Mouse (Mus musculus) kidney, adult 8-10 months (tissue): Measurements from ENCODE around the gene Calml3.

Source experiments
- DNase-seq, 2 experiments: peaks; one replicate each; pipeline ENCODE4 v3.0.0; 2022

Calml3 gene

DNA sequence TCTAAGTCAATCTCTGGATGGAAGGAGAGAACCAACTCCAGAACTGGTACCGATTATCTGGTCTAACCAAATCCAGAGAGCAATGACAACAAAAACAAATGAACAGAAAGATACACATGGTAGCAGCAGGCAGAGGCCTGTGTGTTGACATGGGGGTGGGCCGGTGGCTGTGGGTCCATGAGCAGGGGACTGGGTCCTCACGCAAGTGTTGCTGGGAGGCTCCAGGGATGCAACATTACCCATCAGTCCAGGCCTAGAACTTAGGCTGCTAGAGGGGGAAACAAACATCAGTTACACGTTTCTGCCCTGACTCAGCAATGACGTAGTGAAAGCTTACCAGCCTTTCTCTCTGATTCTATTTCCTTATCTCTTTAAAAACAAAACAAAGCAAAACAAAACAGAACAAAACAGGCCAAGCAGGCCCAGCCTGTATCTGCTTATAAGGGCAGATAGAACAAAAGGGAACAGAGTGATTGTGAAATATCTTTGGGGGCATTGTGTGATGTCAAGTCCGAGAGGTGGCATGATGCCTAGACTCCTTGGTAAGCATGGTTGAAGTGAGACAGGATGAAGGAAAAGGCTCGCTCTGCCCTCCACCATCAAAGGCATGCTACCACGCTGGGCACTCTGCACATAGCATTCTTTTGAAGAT, 24.4 kb downstream of the Calml3 start:
- no peak for DNase-seq

DNA sequence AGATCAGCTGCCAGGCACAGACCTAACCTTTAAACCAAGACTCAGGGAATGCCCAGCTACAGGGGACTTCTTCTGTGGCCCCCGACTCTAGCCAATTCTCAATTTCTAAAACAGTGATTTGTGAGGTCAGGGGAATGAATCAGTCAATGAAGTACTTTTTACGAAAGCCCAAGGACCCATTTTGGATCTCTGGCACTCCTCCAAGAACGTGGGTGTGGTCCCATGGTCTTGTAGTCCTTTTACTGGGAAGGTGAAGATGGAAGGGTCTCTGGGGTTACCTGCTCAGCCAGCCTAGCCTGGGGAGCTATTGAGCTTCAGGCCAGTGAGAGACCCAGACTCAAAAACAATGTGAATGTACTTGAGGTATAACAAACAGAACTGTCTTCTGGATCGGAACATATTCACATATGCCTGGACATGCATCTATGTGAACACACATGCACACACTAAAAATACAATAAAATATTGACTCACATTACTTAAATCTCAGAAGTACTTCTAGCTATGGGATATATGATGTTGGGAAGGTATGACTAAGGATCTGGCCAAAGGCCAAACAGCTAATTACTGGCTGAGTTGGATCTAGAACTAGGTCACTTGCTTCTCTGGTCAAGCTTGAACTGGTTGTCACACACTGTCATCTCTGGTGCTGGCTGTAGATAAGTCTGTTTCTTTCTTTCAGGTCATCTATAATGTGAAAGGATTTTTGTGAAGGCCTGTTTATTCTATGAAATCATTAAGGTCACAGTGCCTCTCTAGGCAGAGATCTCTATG, 25.3 kb downstream of the Calml3 start:
- DNase-seq: no peak

DNA sequence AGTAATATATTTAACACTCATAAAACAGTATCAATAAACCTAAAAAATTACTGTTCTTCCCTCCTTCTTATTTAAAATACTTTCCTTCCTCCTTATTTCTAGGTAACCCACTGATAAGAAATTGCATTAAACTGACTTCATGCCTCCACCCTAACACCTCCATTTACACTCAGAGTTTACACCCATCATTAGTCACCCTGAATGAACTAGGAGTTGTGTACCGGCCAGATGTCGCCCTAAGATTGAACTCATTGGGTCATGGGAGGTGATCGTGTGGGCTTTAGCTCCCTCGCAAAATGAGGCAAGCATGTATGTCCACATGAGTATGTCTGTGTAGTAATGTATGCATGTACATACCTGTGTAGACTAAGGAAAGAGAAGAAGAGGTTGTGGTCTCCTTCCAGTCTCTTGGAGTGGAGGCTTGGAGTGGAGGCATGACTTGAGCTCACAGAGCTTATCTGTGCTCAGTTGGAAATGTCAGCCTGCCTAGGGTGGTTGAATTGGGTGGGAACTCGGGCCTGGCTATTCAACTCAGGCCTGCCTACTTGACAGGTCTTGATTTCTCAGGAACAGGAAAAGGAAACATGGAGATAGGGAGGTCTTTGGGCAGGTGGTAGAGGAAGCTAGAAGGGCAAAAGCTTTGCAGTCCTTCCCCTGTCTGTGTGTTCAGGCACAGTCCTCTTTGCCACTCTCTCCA, 26.8 kb downstream of the Calml3 start:
- no peak for DNase-seq

DNA sequence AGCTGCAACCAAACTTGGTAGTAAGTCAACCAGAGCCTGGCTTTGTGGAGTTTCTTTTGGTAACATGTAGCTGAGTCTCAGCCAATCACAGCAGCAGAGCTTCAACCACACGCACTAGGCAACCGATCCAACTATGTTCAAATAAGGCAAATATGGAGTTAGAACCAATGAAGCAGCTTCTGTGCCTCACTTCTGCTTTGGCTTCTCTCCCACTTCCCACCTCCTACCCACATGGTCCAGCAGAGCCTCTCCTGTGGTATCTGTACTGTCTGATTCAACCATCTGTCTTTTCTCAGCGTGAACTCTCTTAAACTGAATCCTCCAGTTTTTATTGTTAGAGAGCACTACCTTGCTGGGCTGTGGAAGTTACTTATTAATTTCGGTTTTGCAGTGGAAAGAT, 27.7 kb downstream of the Calml3 start:
- no peak for DNase-seq

DNA sequence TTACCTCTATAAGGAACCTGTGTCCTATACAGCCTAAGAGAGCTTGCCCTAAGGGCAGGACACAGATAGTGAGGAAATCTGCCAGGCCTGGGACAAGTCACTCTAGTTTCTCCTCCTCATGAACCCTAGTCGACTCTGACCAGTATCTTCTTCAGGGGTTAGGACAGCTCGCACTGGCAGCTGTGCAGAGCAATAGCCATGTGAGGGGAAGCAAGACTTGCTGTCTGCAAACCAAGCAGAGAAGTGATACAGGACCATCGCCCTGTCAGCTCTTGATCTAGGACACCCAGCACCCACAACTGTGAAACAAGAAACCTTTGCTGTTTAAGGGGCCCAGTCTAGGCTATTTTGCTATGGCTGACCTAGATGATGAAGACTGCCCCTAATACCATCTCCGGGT, 29.1 kb downstream of the Calml3 start:
- DNase-seq: no peak

DNA sequence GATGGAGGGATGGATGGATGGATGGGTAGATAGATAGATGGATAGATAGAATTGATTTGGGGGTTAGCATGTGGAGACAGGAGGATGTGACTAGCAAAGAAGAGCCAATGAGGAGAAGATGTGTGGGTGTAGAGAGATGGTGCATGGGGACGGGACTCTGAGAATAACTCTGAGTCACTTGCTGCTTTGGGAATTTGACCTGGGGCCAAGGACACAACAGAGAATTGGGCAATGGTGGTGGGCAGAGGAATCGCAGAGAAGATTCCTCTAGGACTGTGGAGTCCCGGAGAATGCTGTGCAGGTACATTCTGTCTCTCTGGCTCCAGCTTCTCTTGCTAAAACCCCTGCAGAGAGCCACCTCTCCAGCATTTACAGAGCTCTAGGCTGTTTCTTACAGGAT, 29.8 kb downstream of the Calml3 start:
- no peak for DNase-seq

DNA sequence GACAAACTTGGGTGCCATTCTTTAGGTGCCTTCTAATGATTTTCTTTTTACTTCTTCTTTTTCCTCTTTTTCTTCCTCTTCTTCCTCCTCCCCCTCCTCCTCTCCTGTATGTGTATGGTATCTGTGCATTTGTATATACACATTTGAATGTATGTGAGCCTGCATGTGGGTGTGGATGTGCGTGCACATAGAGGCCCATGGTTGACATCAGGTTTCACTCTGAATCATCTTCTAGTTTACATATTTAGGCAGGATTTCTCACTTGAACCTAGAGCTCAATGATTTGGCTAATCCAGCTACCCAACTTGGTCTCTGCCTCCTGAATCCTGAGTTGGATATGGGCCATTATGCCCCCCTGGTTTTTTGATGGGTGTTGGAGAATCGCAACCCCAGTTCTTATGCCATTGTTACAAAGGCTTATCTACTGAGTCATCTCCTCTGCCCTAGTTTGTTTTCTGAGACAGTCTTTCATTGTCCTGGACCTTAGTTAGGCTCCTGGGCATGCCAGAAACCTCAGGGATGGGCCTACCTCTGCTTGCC, 30.9 kb downstream of the Calml3 start:
- DNase-seq: no peak

DNA sequence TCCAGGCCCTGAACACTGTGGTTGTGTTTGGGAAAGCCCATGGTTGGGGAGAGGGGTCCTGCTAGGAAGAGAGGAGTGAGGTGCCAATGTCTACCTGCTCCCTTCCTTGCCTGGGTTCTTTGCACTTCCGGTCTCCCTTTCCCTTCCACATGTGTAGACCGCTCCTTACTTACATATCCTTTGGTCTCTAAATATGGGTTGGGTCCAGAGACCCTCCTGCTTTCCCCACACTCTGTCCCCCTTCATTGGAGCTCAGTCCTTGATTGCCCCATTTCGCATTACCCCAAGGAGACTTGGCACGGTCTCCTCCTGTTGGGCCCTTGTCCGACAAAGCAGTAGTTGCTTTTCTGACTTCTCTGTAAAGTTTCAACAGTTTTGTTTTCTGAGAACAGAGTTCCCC, 32.9 kb downstream of the Calml3 start:
- DNase-seq: no peak

DNA sequence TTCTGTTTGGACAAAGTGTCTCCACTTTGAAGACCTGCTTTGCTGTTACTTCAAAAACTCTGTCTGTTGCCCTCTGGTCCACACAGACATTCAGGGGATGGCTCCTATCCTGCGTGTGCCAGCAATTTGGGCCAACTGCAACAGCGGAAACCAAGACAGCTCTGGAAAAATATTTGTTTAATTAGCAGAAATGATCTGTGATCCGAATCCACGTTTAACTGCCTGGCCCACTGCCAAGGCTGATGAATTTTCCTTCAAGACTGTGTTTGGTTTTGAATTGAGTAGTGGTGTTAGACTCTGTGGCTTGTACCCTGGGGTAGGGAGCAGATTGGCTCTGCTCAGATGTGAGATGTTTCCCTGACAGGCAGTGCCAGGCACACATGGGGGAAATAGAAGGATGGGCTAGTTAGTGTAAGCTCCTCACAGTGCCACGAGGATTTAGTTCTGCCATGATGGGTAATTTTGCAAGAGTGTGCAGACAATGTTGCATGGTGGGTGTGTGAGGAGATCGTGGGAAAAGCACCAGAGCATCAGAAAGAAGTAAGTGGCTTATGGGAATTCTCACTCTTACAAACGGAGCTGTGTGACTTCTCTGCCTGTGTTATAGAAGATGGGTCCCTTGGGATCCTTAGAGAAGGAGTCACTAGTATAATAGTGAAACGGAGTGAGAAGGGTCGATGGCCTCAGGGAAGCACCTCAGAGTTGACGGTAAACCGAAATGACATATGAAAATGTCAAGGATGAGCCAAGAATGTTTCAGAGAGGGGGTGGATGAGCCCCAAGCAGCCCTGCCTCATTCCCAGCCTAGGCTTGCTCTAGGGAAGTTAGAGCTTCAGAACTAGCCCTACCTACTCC, 33.7 kb downstream of the Calml3 start:
- DNase-seq: peak; percentile 65 to 83

DNA sequence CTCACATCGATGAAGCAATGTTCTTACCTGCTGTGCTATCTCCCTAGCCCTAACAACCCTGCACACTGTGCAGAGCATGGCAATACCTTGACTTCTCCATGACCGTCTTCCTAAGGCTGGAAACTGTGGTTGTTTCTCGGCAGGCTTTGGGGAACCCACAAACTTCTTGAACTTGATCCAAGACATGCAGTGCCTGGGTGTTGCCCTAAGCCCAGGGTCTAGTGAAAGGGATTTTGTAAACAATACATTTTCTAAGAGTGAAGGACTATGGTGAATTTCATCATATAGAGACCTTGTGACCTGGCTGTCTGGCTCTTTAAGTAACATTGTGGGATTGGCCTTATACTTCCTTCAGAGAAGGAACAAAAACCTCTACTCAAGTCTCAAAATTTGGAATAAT, 34.6 kb downstream of the Calml3 start:
- DNase-seq: no peak

DNA sequence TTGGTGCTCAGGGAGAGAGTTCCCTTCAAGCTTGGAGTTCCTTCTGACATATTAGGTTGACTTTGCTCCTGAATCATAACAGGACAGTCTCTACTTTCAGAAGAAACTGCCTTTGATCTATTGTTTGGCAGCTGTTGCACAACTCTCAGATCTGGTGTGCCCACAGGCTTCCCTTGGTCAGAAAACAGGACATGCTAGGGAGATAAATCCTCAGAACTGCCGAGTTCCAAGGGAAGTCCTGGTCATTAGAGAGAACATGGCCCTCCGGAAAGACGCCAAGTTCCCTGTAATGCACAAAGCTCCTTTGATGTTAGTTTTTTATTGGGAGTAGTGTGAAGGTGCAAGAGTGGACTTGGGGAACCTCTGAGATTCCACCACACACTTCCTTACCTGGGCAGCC, 35.5 kb downstream of the Calml3 start:
- DNase-seq: no peak

DNA sequence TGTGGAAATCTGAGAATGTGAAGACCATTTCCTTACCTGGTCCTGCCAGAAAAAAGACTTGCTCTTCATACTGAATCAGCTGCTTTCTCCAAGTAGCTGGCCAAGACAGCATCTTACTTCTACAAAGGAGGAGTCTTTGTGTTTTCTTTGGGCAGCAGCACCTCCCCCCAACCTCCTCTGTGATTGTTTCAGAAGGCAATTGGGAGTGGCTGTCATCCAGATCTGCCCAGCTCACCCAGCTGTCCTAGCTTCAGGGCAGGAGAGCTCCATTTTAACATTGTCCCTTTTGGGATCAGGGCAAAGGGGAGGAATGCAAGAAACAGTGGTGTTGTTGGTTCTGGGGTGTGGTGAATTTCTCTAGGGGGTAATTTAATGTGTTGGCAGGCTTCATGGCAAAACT, 37.0 kb downstream of the Calml3 start:
- DNase-seq: no peak

DNA sequence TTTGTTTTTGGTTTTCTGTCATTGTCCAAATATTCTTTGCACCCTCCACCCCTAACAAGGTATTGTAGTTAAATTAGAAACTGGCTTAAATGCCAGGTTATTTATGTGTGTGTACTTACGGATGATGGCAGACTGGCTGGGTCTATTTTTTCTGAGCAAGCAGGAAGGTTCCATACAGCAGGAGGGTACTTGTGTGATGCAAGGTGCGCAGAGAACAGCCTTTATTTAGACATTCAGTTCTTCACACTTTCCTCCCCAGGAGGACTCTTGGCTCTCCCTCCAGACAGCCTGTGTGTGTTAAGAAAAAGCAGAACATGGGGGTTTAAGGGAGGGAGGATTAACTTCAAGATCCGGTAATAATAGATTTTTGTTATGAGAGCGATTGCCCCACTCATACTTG, 38.3 kb downstream of the Calml3 start:
- DNase-seq: no peak

DNA sequence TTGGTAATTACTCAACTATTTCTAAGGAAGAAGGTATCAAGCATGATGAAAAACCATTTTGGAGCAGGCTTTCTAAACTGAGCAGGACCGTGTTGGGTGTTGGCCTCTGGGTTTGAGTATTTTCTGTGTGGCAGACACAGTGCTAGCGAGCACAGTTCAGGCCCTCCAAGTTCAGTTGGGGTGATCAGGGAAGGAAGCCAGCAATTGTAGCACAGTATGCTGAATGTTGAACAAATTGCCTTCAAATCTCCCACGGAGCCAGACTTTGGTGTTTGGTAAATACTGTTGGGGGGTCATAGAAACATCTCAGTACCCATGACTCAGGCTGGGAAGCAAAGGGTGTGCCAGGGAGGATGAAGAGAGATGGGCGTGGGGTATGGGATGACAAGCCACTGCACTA, 43.0 kb downstream of the Calml3 start:
- no peak for DNase-seq

DNA sequence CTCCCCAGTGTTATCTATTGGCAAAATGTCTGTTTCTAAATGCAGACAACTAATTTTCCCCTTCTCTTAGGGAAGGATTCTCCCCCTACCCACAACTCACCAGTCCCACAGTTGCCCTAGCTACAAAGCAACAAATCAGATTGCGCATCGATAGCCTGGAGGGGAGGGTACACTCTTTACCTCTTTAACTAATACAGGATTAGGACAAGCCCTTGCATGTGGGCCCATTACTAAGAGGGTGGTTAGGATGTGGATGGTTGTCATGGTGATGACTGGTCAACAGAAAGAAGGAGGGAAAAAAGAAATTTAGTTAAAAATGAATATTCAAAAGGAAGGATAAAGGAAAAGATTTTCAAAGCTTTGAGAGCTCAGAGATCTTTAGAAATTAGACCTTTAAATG, 45.8 kb downstream of the Calml3 start:
- no peak for DNase-seq

DNA sequence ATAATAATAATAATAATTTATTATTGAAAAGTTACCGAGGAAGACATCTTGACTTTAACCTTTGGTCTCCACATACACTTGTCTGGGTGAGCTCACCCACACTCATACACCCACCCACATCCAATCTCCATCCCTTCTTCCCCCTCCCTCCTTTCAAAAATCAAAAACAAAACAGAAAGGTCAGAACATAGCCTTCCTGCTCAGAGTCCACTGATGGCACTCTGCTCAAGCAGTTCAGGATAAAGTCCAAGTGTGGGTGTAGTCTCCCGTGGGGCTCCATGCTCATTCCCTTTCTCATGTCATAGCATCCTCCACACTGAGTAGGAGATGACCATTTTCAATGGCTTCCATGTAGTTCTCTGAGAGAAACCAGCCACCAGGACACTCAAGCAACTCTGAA, 50.8 kb downstream of the Calml3 start:
- no peak for DNase-seq
